In genomic region chr9:21494726-21495125, GRCm38 (mm10) we compare ENCODE assay signal across 1 mouse cellular context.
TF ChIP-seq lines count a peak whose summit lies in the region.

No protein-coding gene starts in this region.

TF ChIP-seq in CH12.LX, 34 proteins besides CTCF, POLR2A, EP300 and RAD21 (continued from another document):
- TF ChIP-seq GABPA (IDR thresholded peaks at IDR 0.05; ENCODE audit: insufficient replicate concordance, low read depth, low read length) (no peak), MAX (IDR thresholded peaks at IDR 0.05; ENCODE audit: low read length) (no peak), ZC3H11A (IDR thresholded peaks at IDR 0.05; ENCODE audit: low read depth, low read length) (no peak)
